Mouse (Mus musculus) liver, embryonic 14.5 days (tissue): Measurements from ENCODE around the gene Dnah8.

ENCODE experiments used
- CTCF ChIP-seq: IDR thresholded peaks from 2 replicates; pipeline ENCODE4 v1.5.1; 2016; ENCODE audit warnings: antibody characterized with exemption, low read depth, control low read depth
- EP300 ChIP-seq: IDR thresholded peaks from 2 replicates; pipeline ENCODE4 v1.6.1; 2016; ENCODE audit warnings: antibody characterized with exemption, low read depth

- TF ChIP-seq CTCF = no peak
- TF ChIP-seq EP300 = no peak
Observed at GRCm38 (mm10) chr17:30621450-30621849, 2.7 kb upstream of the Dnah8 start.
